Mouse (Mus musculus) liver, embryonic 14.5 days (tissue): ENCODE data around the gene Slc25a48.
A peak's percentile ranks its signal among the peaks of the same experiment; 100 is the strongest.

ENCODE experiments used
- CTCF ChIP-seq: IDR thresholded peaks from 2 replicates; pipeline ENCODE4 v1.5.1; 2016; ENCODE audit warnings: antibody characterized with exemption, low read depth, control low read depth
- EP300 ChIP-seq: IDR thresholded peaks from 2 replicates; pipeline ENCODE4 v1.6.1; 2016; ENCODE audit warnings: antibody characterized with exemption, low read depth

DNA sequence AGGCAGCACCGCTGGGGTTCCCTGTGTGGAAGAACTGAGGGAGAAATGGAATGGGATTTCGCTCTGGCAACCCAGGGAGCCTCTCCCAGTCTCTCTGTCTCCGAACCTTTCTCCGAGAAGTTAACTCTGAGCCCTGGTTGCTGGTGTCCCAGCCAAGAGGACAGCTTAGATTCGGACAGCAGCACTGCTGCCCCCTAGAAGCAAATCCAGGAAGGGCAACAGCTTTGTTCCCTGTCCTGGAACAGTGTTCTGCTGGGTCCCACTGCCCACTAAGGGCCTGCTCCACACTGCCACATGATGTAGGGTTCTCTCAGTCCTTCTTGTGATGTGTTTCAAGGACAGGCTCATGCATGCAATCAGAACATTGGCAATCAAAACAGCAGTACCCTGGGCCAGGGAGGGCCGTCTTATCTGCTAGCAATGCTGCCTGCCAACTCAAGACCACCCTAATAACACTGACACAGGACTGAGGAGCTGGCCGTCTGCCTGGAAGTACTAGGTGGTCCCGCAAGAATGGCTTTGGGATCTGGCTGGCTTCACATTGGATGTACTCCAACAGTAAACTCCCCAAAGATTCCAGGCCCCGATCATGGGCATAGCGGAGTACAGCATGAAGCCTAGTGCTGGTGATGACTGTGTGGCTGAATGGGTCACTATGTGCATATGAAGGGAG lies 2.4 kb upstream of the Slc25a48 start:
- TF ChIP-seq CTCF (0 out of 2 replicates have a peak, but pooled peaks have one; percentile 5), EP300 (no peak)
